Mouse (Mus musculus) forebrain, embryonic 11.5 days (tissue): Measurements from ENCODE around the gene Gm3238. TPM values are rescaled to one million over a fixed set of nuclear protein-coding genes. Genes with fewer than 3 reads are reported as not detected.
A peak's percentile ranks its signal among the peaks of the same experiment; 100 is the strongest.
"Not testable (repeated sequence)": the region's sequence is repeated elsewhere in the genome, so short reads cannot be mapped to it uniquely, and the experiment has no call there.

ENCODE experiments used
- ATAC-seq: fragments of 200-750 bp; cut with Nextera tagmentation; replicated peaks from 2 replicates; pipeline ENCODE4 v1.8.0; 2017; ENCODE audit warnings: moderate TSS enrichment; ENCODE audit not compliant: low FRiP score
- DNase-seq: peaks from one replicate; pipeline ENCODE4 v3.0.0-alpha.2; 2017; ENCODE audit warnings: low spot score
- H3K27ac ChIP-seq: fragments of 300-500 bp; sonication (generic); 2 replicates; pipeline ENCODE4 v1.5.1; 2014; ENCODE audit warnings: low read depth, low read length
- H3K27me3 ChIP-seq: fragments of 300-500 bp; sonication (generic); 2 replicates; pipeline ENCODE4 v1.6.1; 2014; ENCODE audit warnings: mild to moderate bottlenecking, low read length, mixed read lengths; ENCODE audit not compliant: control insufficient read depth, insufficient read depth
- H3K36me3 ChIP-seq: fragments of 300-500 bp; sonication (generic); 2 replicates; pipeline ENCODE4 v1.6.1; 2014; ENCODE audit warnings: mild to moderate bottlenecking, low read length, moderate library complexity, mixed read lengths; ENCODE audit not compliant: control insufficient read depth, insufficient read depth
- H3K4me1 ChIP-seq: fragments of 300-500 bp; sonication (generic); replicated peaks from 2 replicates; pipeline ENCODE4 v1.6.1; 2014; ENCODE audit warnings: low read length, mixed read lengths; ENCODE audit not compliant: control insufficient read depth, insufficient read depth
- H3K4me2 ChIP-seq: fragments of 300-500 bp; sonication (generic); 2 replicates; pipeline ENCODE4 v1.6.1; 2014; ENCODE audit warnings: low read depth, mild to moderate bottlenecking, low read length, moderate library complexity, mixed read lengths; ENCODE audit not compliant: severe bottlenecking
- H3K4me3 ChIP-seq: fragments of 300-500 bp; sonication (generic); 2 replicates; pipeline ENCODE4 v1.5.1; 2014; ENCODE audit warnings: low read depth, low read length
- H3K9ac ChIP-seq: fragments of 300-500 bp; sonication (generic); 2 replicates; pipeline ENCODE4 v1.6.1; 2014; ENCODE audit warnings: low read length
- H3K9me3 ChIP-seq: fragments of 300-500 bp; sonication (generic); 2 replicates; pipeline ENCODE4 v1.6.1; 2016; ENCODE audit warnings: low read length, mixed read lengths; ENCODE audit not compliant: control insufficient read depth
- WGBS: fragments of 180-500 bp; shearing (Covaris S2); extraction: QIAGEN DNeasy Blood & Tissue Kit; methylation state at CpG from one replicate; pipeline ENCODE4 v1.1.7; 2014; 5-methylcytosine and 5-hydroxymethylcytosine counted together
- polyA plus RNA-seq: library from polyadenylated mRNA; unstranded; fragments of >200 nt; fragmentation: Nextera tagmentation; extraction: Ambion mirVana; gene quantifications from 2 replicates; pipeline ENCODE4 v1.2.1, GENCODE M21; 2014

Gene Gm3238
- polyA plus RNA-seq = not detected in 2 replicates

DNA sequence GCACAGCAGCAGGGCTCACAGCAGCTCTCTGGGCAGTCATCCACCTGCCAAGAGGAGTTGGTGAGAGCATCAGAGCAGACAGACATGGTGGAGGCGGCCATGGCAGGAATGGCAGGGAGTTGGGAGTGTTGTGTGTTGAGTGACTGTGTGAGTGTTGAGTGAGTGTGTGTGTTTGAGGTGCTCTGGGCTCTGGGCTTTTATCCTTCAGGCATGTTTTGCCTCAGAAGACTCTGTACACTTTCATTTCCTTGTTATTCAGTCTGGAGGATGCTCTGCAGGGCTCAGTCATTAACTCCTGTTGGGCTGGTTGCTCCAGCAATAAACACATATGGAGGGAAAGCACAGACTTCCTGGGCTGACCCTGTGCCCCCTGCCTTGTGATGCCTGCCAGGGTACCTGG, at the start of gene Gm3238:
Gene Gm3238 (minus strand): TSS at position 101 of the 400 bp plus-strand sequence.
- not testable (repeated sequence) for H3K4me1 ChIP-seq, H3K4me3 ChIP-seq, H3K36me3 ChIP-seq, H3K27ac ChIP-seq, H3K9ac ChIP-seq, H3K9me3 ChIP-seq, H3K4me2 ChIP-seq, H3K27me3 ChIP-seq, DNase-seq, ATAC-seq
- WGBS = 67% methylated on average over 1 of the region's 1 CpGs

DNA sequence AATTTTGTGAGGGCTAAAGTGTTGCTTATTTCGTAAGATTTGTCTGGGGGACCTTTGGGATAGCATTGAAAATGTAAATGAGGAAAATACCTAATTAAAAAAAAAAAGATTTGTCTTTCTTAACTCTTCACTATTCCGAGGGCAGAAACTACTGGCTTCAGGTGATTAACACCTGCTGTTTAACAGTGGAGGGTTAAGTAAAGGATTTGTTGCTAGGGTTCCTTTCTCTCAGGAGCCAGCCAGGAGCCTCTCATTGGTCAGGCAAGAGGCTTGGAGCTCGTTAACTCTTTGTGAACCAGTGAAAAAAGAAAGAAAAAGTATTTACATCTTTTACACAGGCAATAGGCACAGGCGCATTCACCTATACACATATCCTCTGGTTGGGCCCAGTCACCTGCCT, 48.1 kb upstream of the Gm3238 start:
- no peaks in the 10 kb centered on the region for H3K9me3 ChIP-seq
- H3K4me3 ChIP-seq = no peak overlapping the region
- H3K27ac ChIP-seq = no peak overlapping the region
- H3K4me1 ChIP-seq = no peaks in the 10 kb centered on the region
- no peaks in the 10 kb centered on the region for H3K27me3 ChIP-seq
- no peak overlapping the region for H3K4me2 ChIP-seq
- DNase-seq = no peak
- no peaks in the 10 kb centered on the region for H3K36me3 ChIP-seq
- no peak for ATAC-seq
- 18% methylated on average over 4 of the region's 4 CpGs for WGBS
- no peak overlapping the region for H3K9ac ChIP-seq

DNA sequence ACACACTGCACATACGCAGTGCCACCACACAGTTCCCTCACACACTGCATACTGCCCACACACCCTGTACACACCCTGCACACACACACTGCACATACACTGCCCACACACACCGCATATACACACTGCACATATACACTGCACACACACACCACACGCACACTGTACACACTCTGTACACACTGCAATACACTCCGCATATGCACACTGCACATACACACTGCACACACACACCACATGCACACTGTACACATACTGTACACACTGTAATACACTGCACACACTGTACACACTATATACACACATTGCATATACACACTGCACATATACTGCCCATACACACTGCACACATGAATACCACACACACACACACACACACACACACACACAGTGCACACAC, 47.4 kb upstream of the Gm3238 start:
- Histone ChIP-seq H3K4me1 (no peaks in the 10 kb centered on the region), H3K36me3 (no peaks in the 10 kb centered on the region), H3K4me2 (no peak overlapping the region), H3K9ac (no peak overlapping the region), H3K9me3 (no peaks in the 10 kb centered on the region), H3K4me3 (no peak overlapping the region), H3K27ac (no peak overlapping the region), H3K27me3 (no peaks in the 10 kb centered on the region)
- WGBS = 93% methylated on average over 4 of the region's 4 CpGs
- ATAC-seq (no peak), DNase-seq (no peak)

DNA sequence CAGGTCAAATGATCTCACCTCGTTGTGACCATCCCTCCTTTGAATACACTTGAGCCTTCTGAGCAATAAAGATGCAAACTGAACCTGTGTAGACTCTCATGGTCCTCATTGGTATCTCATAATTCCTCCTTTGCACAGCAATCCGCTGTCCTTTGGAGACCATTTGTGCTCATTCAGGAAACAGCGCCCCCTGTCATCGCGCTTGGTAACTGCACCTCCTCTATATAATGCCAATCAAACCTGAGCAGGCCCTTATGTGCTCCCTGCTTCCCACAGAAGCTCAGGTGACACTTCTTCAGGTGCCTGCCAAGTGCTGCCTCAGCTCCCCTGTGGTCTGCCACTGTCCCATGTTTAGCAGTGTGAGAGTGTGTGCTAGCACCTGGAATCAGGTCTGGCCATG, 44.4 kb upstream of the Gm3238 start:
- Histone ChIP-seq H3K27ac (no peak overlapping the region), H3K4me1 (no peaks in the 10 kb centered on the region), H3K27me3 (no peaks in the 10 kb centered on the region), H3K4me2 (no peak overlapping the region), H3K9ac (no peak overlapping the region), H3K9me3 (no peaks in the 10 kb centered on the region), H3K36me3 (no peaks in the 10 kb centered on the region), H3K4me3 (no peak overlapping the region)
- 37% methylated on average over 5 of the region's 5 CpGs for WGBS
- ATAC-seq (no peak), DNase-seq (peak; percentile 64)

DNA sequence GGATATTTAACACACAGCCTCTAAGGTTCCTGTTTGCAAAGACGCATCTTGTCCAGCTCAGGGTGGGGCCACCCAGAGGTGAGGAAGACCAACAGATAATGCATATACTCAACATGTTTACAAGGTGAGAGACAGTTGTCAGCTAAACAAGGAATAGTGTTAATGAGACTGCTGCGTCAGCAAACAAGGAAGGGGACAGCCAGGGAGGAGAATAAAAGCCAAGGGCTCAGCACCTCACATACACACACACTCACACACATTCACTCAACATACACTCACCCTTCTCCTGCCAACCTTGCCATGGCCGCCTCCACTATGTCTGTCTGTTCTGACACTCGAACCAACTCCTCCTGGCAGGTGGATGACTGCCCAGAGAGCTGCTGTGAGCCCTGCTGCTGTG, 43.3 kb upstream of the Gm3238 start, which contains the start of gene Gm2696:
Gene Gm2696 (plus strand): TSS at position 301 of the 400 bp plus-strand sequence.
- no peak for ATAC-seq
- no peak for DNase-seq

DNA sequence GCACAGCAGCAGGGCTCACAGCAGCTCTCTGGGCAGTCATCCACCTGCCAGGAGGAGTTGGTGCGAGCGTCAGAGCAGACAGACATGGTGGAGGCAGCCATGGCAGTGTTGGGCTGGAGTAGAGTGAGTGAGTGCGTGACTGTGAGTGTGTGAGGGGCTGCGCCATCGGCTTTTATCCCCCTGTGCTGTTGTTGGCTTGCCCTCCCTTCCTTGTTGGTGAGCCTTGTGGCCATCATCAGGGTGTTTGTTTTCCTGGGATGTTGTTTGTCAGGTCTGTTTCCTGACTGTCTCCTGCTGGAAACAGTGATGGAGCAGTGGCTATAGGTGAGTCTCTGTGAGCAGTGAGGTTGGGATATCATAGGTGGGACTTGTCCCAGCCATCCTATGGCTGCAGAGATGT, 40.6 kb upstream of the Gm3238 start, which contains the start of gene Gm9507:
Gene Gm9507 (minus strand): TSS at position 101 of the 400 bp plus-strand sequence.
- no peaks in the 10 kb centered on the region; the same call in 1 of the 2 replicates for H3K9me3 ChIP-seq
- no peak within 1 kb of the TSS for H3K4me2 ChIP-seq
- no peak for DNase-seq
- no peak within 1 kb of the TSS for H3K9ac ChIP-seq
- WGBS = 72% methylated on average over 5 of the region's 5 CpGs
- no peaks in the 10 kb centered on the region for H3K36me3 ChIP-seq
- no peaks in the 10 kb centered on the region for H3K27me3 ChIP-seq
- no peak within 1 kb of the TSS for H3K4me3 ChIP-seq
- H3K4me1 ChIP-seq = no peaks in the 10 kb centered on the region
- no peak for ATAC-seq
- no peak within 1 kb of the TSS for H3K27ac ChIP-seq

More for the DNA sequence above, 43.3 kb upstream of the Gm3238 start, which contains the start of gene Gm2696:
- 61% methylated on average over 4 of the region's 4 CpGs for WGBS
- Histone ChIP-seq H3K27me3 (no peaks in the 10 kb centered on the region), H3K4me2 (no peak within 1 kb of the TSS), H3K27ac (no peak within 1 kb of the TSS), H3K4me1 (no peaks in the 10 kb centered on the region), H3K4me3 (no peak within 1 kb of the TSS), H3K36me3 (no peaks in the 10 kb centered on the region), H3K9me3 (no peaks in the 10 kb centered on the region), H3K9ac (no peak within 1 kb of the TSS)

DNA sequence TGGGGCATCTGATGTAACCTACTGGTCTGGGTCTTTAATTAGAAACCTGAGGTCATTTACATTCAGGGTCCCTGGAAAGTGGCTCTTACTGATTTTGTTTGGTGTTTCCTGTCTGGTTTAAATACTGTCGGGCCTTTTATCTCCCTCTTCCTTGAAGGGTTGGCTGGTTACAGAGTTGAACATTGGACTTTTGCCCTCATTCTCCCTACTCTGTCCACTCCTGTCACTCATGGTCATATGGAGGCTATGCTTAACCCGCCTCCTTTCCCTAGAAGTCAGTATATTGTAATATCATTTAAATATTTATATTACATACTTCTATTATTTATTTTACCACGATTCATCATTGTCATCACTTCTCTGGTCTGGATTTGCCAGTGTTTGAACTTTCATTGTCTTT, 33.0 kb upstream of the Gm3238 start:
- Histone ChIP-seq H3K27ac (no peak overlapping the region), H3K4me2 (no peak overlapping the region), H3K4me1 (no peaks in the 10 kb centered on the region), H3K36me3 (no peaks in the 10 kb centered on the region), H3K9ac (no peak overlapping the region), H3K4me3 (no peak overlapping the region), H3K27me3 (no peaks in the 10 kb centered on the region), H3K9me3 (no peaks in the 10 kb centered on the region; the same call in 1 of the 2 replicates)
- DNase-seq = no peak
- WGBS = 88% methylated on average over 3 of the region's 3 CpGs
- ATAC-seq = no peak

DNA sequence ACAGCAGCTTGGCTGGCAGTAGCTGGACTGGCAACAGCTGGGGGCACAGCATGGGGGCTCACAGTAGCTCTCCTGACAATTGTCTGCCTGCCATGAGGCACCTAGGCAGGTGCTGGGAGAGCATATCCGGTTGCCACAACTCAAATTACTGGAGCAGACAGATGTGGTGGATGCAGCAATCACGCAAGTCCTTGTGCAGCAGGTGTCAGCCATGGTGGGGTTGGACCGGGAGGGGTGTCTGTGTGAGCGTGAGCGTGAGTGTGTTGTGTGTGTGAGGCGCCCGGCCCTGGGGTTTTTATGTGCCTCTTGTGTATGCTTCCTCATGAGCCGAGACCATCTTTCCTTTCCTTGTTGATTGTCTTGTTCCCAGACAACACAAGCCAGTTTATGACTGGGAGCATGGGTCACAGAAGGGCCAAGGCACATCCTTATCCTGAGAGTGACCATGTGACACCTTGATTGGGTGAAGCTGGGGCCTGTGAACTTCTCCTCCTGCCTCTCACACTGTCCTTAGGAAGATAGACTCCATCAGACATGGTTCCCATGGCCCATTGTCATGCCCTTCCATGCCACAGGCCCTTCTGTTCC, 27.9 kb upstream of the Gm3238 start, which contains the start of gene Gm19668:
Gene Gm19668 (minus strand): TSS at position 213 of the 588 bp plus-strand sequence.
- Histone ChIP-seq H3K27ac (peak within 1 kb of the TSS; percentile 14), H3K4me2 (no peak within 1 kb of the TSS), H3K27me3 (no peaks in the 10 kb centered on the region), H3K4me3 (no peak within 1 kb of the TSS), H3K9me3 (no peaks in the 10 kb centered on the region), H3K4me1 (no peaks in the 10 kb centered on the region), H3K9ac (no peak within 1 kb of the TSS), H3K36me3 (no peaks in the 10 kb centered on the region)
- DNase-seq = no peak
- no peak for ATAC-seq
- WGBS = 64% methylated on average over 8 of the region's 8 CpGs
